Mouse (Mus musculus): Measurements from ENCODE around the gene Zfp462. TPM values are rescaled to one million over a fixed set of nuclear protein-coding genes. Genes with fewer than 3 reads are reported as not detected.
A peak's percentile ranks its signal among the peaks of the same experiment; 100 is the strongest.
"Not testable (repeated sequence)": the region's sequence is repeated elsewhere in the genome, so short reads cannot be mapped to it uniquely, and the experiment has no call there.

The Zfp462 gene
- polyA plus RNA-seq (2012; ENCODE audit: insufficient read depth, low replicate concordance), result 0.06 and 0.25 TPM in 2 replicates

- Histone ChIP-seq H3K9me3 (no peaks in the 10 kb centered on the region), H3K4me3 (replicated peaks) (peak within 1 kb of the TSS; percentile 78), H3K36me3 (replicated peaks; ENCODE audit: low read length) (no peaks in the 10 kb centered on the region), H3K4me1 (peaks cover 36% of the 10 kb centered on the region), H3K27me3 (replicated peaks) (peaks cover 59% of the 10 kb centered on the region)
- TF ChIP-seq FLI1 (IDR thresholded peaks at IDR 0.05; ENCODE audit: low read length), result no peak
- TF ChIP-seq GATA1 (IDR thresholded peaks at IDR 0.05; ENCODE audit: borderline replicate concordance, low read length), result no peak
These were observed at the start of gene Zfp462 for GRCm38 (mm10) chr4:54944921-54945430. TSS of gene Zfp462 (plus strand) at chr4:54945048.

DNA sequence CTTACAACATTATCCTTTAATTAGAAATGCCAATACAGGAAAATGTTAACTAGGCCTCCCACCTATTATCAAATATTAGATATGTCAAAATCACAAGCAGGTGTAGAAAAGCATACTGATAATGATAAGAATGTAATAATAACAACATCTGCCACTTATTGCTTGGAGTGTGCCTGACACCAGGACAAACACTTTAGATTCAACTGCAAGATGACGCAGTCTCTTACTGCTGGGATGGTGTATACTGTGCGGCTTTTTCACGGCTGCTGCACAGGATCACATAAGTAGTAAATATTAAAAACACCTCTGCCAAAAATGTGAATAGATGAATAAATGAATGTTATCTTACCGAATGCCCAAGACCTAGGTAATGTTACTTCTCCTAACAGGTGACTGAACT, 48.8 kb upstream of the Zfp462 start:
- Histone ChIP-seq H3K4me1 (no peaks in the 10 kb centered on the region), H3K27me3 (replicated peaks) (no peaks in the 10 kb centered on the region), H3K36me3 (replicated peaks; ENCODE audit: low read length) (no peaks in the 10 kb centered on the region), H3K9me3 (peaks cover 6% of the 10 kb centered on the region; the same call in 1 of the 2 replicates), H3K4me3 (replicated peaks) (no peak overlapping the region)
- TF ChIP-seq GATA1 (IDR thresholded peaks at IDR 0.05; ENCODE audit: borderline replicate concordance, low read length) (no peak), FLI1 (IDR thresholded peaks at IDR 0.05; ENCODE audit: low read length) (no peak)

DNA sequence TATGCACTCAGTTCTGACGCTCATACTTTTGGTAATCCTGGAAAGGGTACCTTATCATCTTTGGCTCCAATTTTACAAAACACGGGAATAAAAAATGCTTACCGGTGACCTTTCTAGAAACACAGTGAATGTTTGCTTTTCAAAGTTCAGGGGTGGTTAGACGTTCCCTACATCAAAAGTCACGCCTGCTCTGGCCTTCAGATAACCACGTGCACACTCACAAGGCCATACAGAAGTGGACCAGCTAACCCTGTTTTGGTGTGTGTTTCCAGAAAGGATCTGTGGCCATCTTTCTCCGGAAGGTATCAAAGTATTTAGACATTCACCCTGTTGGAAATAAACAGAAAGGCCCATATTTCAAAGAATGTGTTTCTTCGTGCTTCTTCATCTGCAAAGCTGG, 40.2 kb upstream of the Zfp462 start:
- Histone ChIP-seq H3K4me3 (replicated peaks) (no peak overlapping the region), H3K9me3 (0 out of 2 replicates have a peak, but pooled peaks cover 2% of the 10 kb centered on the region), H3K4me1 (no peaks in the 10 kb centered on the region), H3K36me3 (replicated peaks; ENCODE audit: low read length) (no peaks in the 10 kb centered on the region), H3K27me3 (replicated peaks) (no peaks in the 10 kb centered on the region)
- TF ChIP-seq FLI1 (IDR thresholded peaks at IDR 0.05; ENCODE audit: low read length), result no peak
- no peak for TF ChIP-seq GATA1 (IDR thresholded peaks at IDR 0.05; ENCODE audit: borderline replicate concordance, low read length)

GRCm38 (mm10) chr4:54905399-54905953, 39.4 kb upstream of the Zfp462 start:
- H3K27me3 ChIP-seq (replicated peaks), result no peaks in the 10 kb centered on the region
- no peaks in the 10 kb centered on the region for H3K4me1 ChIP-seq
- H3K9me3 ChIP-seq, result peaks cover 5% of the 10 kb centered on the region; the same call in 1 of the 2 replicates
- TF ChIP-seq GATA1 (IDR thresholded peaks at IDR 0.05; ENCODE audit: borderline replicate concordance, low read length), result no peak
- no peak for TF ChIP-seq FLI1 (IDR thresholded peaks at IDR 0.05; ENCODE audit: low read length)
- no peak overlapping the region for H3K4me3 ChIP-seq (replicated peaks)
- H3K36me3 ChIP-seq (replicated peaks; ENCODE audit: low read length), result no peaks in the 10 kb centered on the region

DNA sequence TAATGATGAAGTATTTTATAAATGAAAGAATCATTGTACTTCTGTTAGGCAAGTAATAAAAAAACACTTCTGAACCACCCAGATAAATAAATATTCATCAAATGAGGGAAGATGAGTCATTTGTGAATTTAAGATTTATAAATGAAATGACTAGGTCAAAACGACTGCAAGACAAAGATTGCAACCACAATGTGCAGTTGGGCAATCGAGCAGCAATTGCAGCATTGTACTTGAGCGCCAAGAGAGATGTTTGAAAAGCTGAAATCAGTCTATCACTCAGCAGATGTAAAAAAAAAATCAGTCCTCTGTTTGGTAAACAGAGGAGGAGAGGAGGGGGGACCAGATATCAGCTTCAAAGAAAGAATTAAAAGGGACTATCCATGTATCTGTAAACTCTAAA, 34.5 kb upstream of the Zfp462 start:
- Histone ChIP-seq H3K4me1 (no peaks in the 10 kb centered on the region), H3K4me3 (replicated peaks) (no peak overlapping the region)
- TF ChIP-seq GATA1 (IDR thresholded peaks at IDR 0.05; ENCODE audit: borderline replicate concordance, low read length) (no peak), FLI1 (IDR thresholded peaks at IDR 0.05; ENCODE audit: low read length) (no peak)

GRCm38 (mm10) chr4:54918276-54918675, 26.6 kb upstream of the Zfp462 start:
- no peak overlapping the region for H3K4me3 ChIP-seq (replicated peaks)

More for the DNA sequence above, 34.5 kb upstream of the Zfp462 start:
- H3K36me3 ChIP-seq (replicated peaks; ENCODE audit: low read length), result no peaks in the 10 kb centered on the region
- H3K9me3 ChIP-seq, result peaks cover 5% of the 10 kb centered on the region; the same call in 1 of the 2 replicates
- H3K27me3 ChIP-seq (replicated peaks), result no peaks in the 10 kb centered on the region

DNA sequence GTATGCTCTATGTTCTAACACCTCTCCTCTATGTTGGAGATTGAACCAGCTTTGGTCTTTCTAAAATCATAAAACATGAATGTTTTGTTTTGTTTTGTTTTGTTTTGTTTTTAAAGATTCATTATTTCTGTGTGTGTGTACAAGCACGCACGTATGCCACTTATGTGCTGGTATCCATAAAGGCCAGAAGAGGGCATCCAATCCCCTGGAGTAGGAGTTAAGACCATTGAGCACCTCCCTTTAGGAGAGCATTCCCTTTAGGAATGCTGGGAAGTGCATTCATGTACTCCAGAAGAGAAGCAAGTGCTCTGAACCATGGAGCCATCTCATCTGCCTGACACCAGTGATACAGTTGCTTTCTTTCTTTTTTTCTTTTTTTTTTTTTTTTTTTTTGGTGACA, 21.5 kb upstream of the Zfp462 start:
- Histone ChIP-seq H3K9me3 (no peaks in the 10 kb centered on the region), H3K4me3 (replicated peaks) (no peak overlapping the region), H3K27me3 (replicated peaks) (no peaks in the 10 kb centered on the region), H3K36me3 (replicated peaks; ENCODE audit: low read length) (no peaks in the 10 kb centered on the region), H3K4me1 (no peaks in the 10 kb centered on the region)
- TF ChIP-seq FLI1 (IDR thresholded peaks at IDR 0.05; ENCODE audit: low read length) (no peak), GATA1 (IDR thresholded peaks at IDR 0.05; ENCODE audit: borderline replicate concordance, low read length) (no peak)

More at GRCm38 (mm10) chr4:54918276-54918675, 26.6 kb upstream of the Zfp462 start:
- Histone ChIP-seq H3K4me1 (no peaks in the 10 kb centered on the region), H3K9me3 (no peaks in the 10 kb centered on the region), H3K36me3 (replicated peaks; ENCODE audit: low read length) (no peaks in the 10 kb centered on the region), H3K27me3 (replicated peaks) (no peaks in the 10 kb centered on the region)
- TF ChIP-seq FLI1 (IDR thresholded peaks at IDR 0.05; ENCODE audit: low read length) (no peak), GATA1 (IDR thresholded peaks at IDR 0.05; ENCODE audit: borderline replicate concordance, low read length) (no peak)

DNA sequence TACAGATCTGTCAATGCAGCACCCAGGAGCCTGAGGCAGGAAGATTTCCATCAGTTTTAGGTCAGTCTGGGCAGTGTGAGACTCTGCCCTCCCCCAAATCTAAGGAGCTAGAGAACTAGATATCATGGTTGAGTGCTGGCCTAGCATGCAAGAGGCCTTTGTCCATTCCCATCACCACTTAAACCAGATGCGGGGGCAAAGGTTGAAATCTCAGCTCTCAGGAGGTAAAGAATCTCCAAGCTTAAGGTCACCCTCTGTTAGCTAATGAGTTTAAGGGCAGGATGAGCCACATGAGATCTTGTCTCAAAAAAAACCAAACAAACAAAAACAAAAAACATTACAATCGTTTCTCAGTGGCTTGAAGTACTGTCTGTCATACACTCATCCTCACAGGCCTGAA, 20.5 kb upstream of the Zfp462 start:
- Histone ChIP-seq H3K9me3 (no peaks in the 10 kb centered on the region), H3K36me3 (replicated peaks; ENCODE audit: low read length) (no peaks in the 10 kb centered on the region), H3K4me3 (replicated peaks) (no peak overlapping the region), H3K27me3 (replicated peaks) (no peaks in the 10 kb centered on the region), H3K4me1 (no peaks in the 10 kb centered on the region)
- no peak for TF ChIP-seq FLI1 (IDR thresholded peaks at IDR 0.05; ENCODE audit: low read length)
- no peak for TF ChIP-seq GATA1 (IDR thresholded peaks at IDR 0.05; ENCODE audit: borderline replicate concordance, low read length)

DNA sequence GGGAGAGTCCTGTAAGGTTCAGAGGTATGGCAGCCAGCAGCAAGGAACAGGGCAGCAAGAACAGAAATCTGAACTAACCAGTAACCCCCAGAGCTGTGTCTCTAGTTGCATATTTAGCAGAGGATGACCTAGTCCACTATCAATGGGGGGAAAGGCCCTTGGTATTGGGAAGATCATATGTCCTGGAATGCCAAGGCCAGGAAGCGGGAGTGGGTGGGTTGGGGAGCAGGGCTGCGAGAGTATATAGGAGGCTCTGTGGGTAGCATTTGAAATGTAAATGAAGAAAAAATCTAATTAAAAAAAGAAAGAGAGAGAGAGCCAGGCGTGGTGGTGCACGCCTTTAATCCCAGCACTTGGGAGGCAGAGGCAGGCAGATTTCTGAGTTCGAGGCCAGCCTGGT, 18.4 kb upstream of the Zfp462 start:
- H3K9me3 ChIP-seq; H3K4me3 ChIP-seq (replicated peaks); H3K27me3 ChIP-seq (replicated peaks); H3K36me3 ChIP-seq (replicated peaks; ENCODE audit: low read length); H3K4me1 ChIP-seq: not testable (repeated sequence)

- H3K4me3 ChIP-seq (replicated peaks); H3K4me1 ChIP-seq; H3K27me3 ChIP-seq (replicated peaks); H3K36me3 ChIP-seq (replicated peaks; ENCODE audit: low read length); H3K9me3 ChIP-seq: not testable (repeated sequence)
These were observed 17.4 kb upstream of the Zfp462 start for GRCm38 (mm10) chr4:54927321-54928062.
